ENCODE assay signal across 8 mouse cellular contexts in the genomic region with DNA sequence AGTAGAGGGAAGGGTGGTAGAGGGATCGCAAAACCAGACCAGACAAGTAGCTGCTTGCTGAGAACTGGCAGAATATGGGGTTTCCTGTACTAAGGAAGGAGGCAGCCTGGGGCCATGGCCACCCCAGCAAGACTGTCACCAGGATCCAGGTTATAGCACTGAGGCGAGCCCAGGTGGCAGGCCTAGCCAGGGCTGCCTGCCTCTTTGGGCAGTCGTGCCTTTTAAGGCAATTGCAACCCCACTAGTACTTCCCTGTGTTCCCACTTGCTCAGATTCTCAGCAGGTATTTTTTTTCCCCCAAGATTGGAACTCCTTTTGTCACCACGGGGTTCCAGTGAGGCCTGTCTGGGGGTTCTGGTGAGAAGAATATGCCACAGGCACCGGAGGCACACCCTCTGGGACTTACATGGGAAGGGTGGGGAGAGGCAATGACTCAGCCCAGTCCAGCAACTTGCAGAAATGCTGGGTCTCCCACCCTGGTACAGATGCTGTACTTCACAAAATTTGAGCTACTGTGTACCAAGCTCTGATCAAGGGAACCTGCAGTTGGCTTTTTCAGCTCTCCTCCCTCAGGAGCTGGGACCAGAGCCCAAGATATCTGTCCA. TPM values are rescaled to one million over a fixed set of nuclear protein-coding genes. Genes with fewer than 3 reads are reported as not detected.
DNase-seq lines count a peak whose midpoint lies in the region; ATAC-seq lines count a peak whose summit lies in the region.

No protein-coding gene starts in this region.

- peaks cover 3% of the 10 kb centered on the region; the same call in 1 of the 2 replicates for H3K4me1 ChIP-seq in forebrain, embryonic 11.5 days (replicated peaks; ENCODE audit: control insufficient read depth, insufficient read depth, low read length)
- peaks cover 6% of the 10 kb centered on the region for H3K4me1 ChIP-seq in forebrain, embryonic 16.5 days (replicated peaks; ENCODE audit: control insufficient read depth, insufficient read depth, low read length)
- peaks cover 26% of the 10 kb centered on the region for H3K4me1 ChIP-seq in lung, embryonic 15.5 days
- H3K4me1 ChIP-seq in limb, embryonic 12.5 days (replicated peaks) = peaks cover 28% of the 10 kb centered on the region
- H3K4me1 ChIP-seq in neural tube, embryonic 15.5 days = peaks cover 13% of the 10 kb centered on the region

- H3K27me3 ChIP-seq in forebrain, embryonic 11.5 days (ENCODE audit: control insufficient read depth, insufficient read depth, low read length) = no peaks in the 10 kb centered on the region
- H3K27me3 ChIP-seq in forebrain, embryonic 16.5 days (replicated peaks; ENCODE audit: control insufficient read depth, insufficient read depth, low read length) = no peaks in the 10 kb centered on the region
- H3K27me3 ChIP-seq in lung, embryonic 15.5 days = no peaks in the 10 kb centered on the region
- no peaks in the 10 kb centered on the region for H3K27me3 ChIP-seq in limb, embryonic 12.5 days
- H3K27me3 ChIP-seq in neural tube, embryonic 15.5 days (replicated peaks) = no peaks in the 10 kb centered on the region

- no peak overlapping the region for H3K4me3 ChIP-seq in forebrain, embryonic 11.5 days (ENCODE audit: low read depth, low read length)
- H3K4me3 ChIP-seq in forebrain, embryonic 16.5 days (replicated peaks; ENCODE audit: low read length) = no peak overlapping the region
- no peak overlapping the region for H3K4me3 ChIP-seq in lung, embryonic 15.5 days
- H3K4me3 ChIP-seq in limb, embryonic 12.5 days (replicated peaks) = no peak overlapping the region
- H3K4me3 ChIP-seq in neural tube, embryonic 15.5 days (replicated peaks) = no peak overlapping the region

- H3K4me2 ChIP-seq in forebrain, embryonic 11.5 days (ENCODE audit: low read depth, low read length, severe bottlenecking) = no peak overlapping the region
- H3K4me2 ChIP-seq in forebrain, embryonic 16.5 days (ENCODE audit: low read length) = no peak overlapping the region
- no peak overlapping the region for H3K4me2 ChIP-seq in lung, embryonic 15.5 days
- H3K4me2 ChIP-seq in limb, embryonic 12.5 days = no peak overlapping the region
- H3K4me2 ChIP-seq in neural tube, embryonic 15.5 days = no peak overlapping the region

- H3K27ac ChIP-seq in forebrain, embryonic 11.5 days (ENCODE audit: low read depth, low read length) = 0 out of 2 replicates have a peak overlapping the region, but pooled peaks have one; percentile 31
- H3K27ac ChIP-seq in forebrain, embryonic 16.5 days (ENCODE audit: low read length) = no peak overlapping the region
- peak overlapping the region; percentile 30; the same call in 1 of the 2 replicates for H3K27ac ChIP-seq in lung, embryonic 15.5 days
- H3K27ac ChIP-seq in limb, embryonic 12.5 days = peak overlapping the region; percentile 69
- 0 out of 2 replicates have a peak overlapping the region, but pooled peaks have one; percentile 29 for H3K27ac ChIP-seq in neural tube, embryonic 15.5 days (replicated peaks)

- DNase-seq in forebrain, embryonic 11.5 days (ENCODE audit: low spot score) = no peak
- DNase-seq in lung, postnatal 25 days (ENCODE audit: low spot score) = no peak
- DNase-seq in cerebellum, postnatal 10 days = no peak
- no peak for DNase-seq in frontal cortex, adult 2 months (ENCODE audit: extremely low spot score in 1 of 2, low spot score in 1 of 2)

- H3K9ac ChIP-seq in forebrain, embryonic 11.5 days (ENCODE audit: low read length) = no peak overlapping the region
- H3K9ac ChIP-seq in forebrain, embryonic 16.5 days (replicated peaks; ENCODE audit: low read depth, low read length) = no peak overlapping the region
- no peak overlapping the region for H3K9ac ChIP-seq in lung, embryonic 15.5 days
- no peak overlapping the region; the same call in 1 of the 2 replicates for H3K9ac ChIP-seq in limb, embryonic 12.5 days (replicated peaks)
- no peak overlapping the region for H3K9ac ChIP-seq in neural tube, embryonic 15.5 days (replicated peaks)

- 0 out of 2 replicates have a peak, but pooled peaks have one; percentile 16 for ATAC-seq in forebrain, embryonic 11.5 days (replicated peaks; ENCODE audit: low FRiP score)
- ATAC-seq in forebrain, embryonic 16.5 days = no peak
- ATAC-seq in lung, embryonic 15.5 days (ENCODE audit: borderline replicate concordance, extremely low read depth, low FRiP score, low TSS enrichment) = 0 out of 2 replicates have a peak, but pooled peaks have one; percentile 5
- ATAC-seq in limb, embryonic 12.5 days (ENCODE audit: insufficient number of reproducible peaks, insufficient read depth, low FRiP score, low TSS enrichment, low read depth) = no peak
- no peak for ATAC-seq in neural tube, embryonic 15.5 days (ENCODE audit: low FRiP score)

- H3K9me3 ChIP-seq in forebrain, embryonic 11.5 days (ENCODE audit: control insufficient read depth, low read length) = no peaks in the 10 kb centered on the region
- no peaks in the 10 kb centered on the region for H3K9me3 ChIP-seq in forebrain, embryonic 16.5 days (ENCODE audit: control insufficient read depth, low read length)
- H3K9me3 ChIP-seq in lung, embryonic 15.5 days = no peaks in the 10 kb centered on the region
- H3K9me3 ChIP-seq in limb, embryonic 12.5 days = no peaks in the 10 kb centered on the region
- H3K9me3 ChIP-seq in neural tube, embryonic 15.5 days (replicated peaks) = no peaks in the 10 kb centered on the region

- WGBS in forebrain, embryonic 11.5 days = 30% methylated on average over 5 of the region's 5 CpGs
- whole genome bisulfite sequencing in forebrain, embryonic 16.5 days = 32% methylated on average over 5 of the region's 5 CpGs
- 22% methylated on average over 5 of the region's 5 CpGs for WGBS in lung, embryonic 15.5 days
- whole genome bisulfite sequencing in limb, embryonic 12.5 days = 24% methylated on average over 5 of the region's 5 CpGs
- 34% methylated on average over 5 of the region's 5 CpGs for WGBS in neural tube, embryonic 15.5 days

- H3K36me3 ChIP-seq in forebrain, embryonic 11.5 days (ENCODE audit: control insufficient read depth, insufficient read depth, low read length) = peaks cover 21% of the 10 kb centered on the region
- peaks cover 25% of the 10 kb centered on the region for H3K36me3 ChIP-seq in forebrain, embryonic 16.5 days (ENCODE audit: control insufficient read depth, insufficient read depth)
- H3K36me3 ChIP-seq in lung, embryonic 15.5 days = peaks cover 44% of the 10 kb centered on the region
- H3K36me3 ChIP-seq in limb, embryonic 12.5 days = peaks cover 47% of the 10 kb centered on the region
- peaks cover 44% of the 10 kb centered on the region for H3K36me3 ChIP-seq in neural tube, embryonic 15.5 days

RNA-seq across cellular contexts. Expression of a gene that starts 15.3 kb away (rescaled TPM):
- polyA plus RNA-seq in forebrain, embryonic 11.5 days (2014; fragmentation: Nextera tagmentation; extraction: Ambion mirVana) = 11.3 and 13.6 TPM in 2 replicates
- 49.5 and 58.4 TPM in 2 replicates for polyA plus RNA-seq in forebrain, embryonic 16.5 days (2015; fragmentation: Nextera tagmentation; extraction: Ambion mirVana)
- 18.8 and 20.6 TPM in 2 replicates for polyA plus RNA-seq in lung, embryonic 15.5 days (2015; fragmentation: Nextera tagmentation; extraction: Ambion mirVana)
- polyA plus RNA-seq in limb, embryonic 12.5 days (2016; fragmentation: Nextera tagmentation; extraction: Ambion mirVana) = 3.9 and 4.1 TPM in 2 replicates
- polyA plus RNA-seq in neural tube, embryonic 15.5 days (2015; fragmentation: Nextera tagmentation; extraction: Ambion mirVana) = 59.3 and 64.6 TPM in 2 replicates
- polyA plus RNA-seq in frontal cortex, adult 2 months (2012; rRNA removed) = 288 and 302 TPM in 2 replicates

RNA-seq across cellular contexts. Expression of a gene that starts 15.8 kb away (rescaled TPM):
- 1,023 and 1,042 TPM in 2 replicates for polyA plus RNA-seq in forebrain, embryonic 11.5 days (2014; fragmentation: Nextera tagmentation; extraction: Ambion mirVana)
- 605 and 629 TPM in 2 replicates for polyA plus RNA-seq in forebrain, embryonic 16.5 days (2015; fragmentation: Nextera tagmentation; extraction: Ambion mirVana)
- polyA plus RNA-seq in lung, embryonic 15.5 days (2015; fragmentation: Nextera tagmentation; extraction: Ambion mirVana) = 1,053 and 1,095 TPM in 2 replicates
- polyA plus RNA-seq in limb, embryonic 12.5 days (2016; fragmentation: Nextera tagmentation; extraction: Ambion mirVana) = 981 and 1,001 TPM in 2 replicates
- polyA plus RNA-seq in neural tube, embryonic 15.5 days (2015; fragmentation: Nextera tagmentation; extraction: Ambion mirVana) = 526 and 732 TPM in 2 replicates
- 629 and 778 TPM in 2 replicates for polyA plus RNA-seq in frontal cortex, adult 2 months (2012; rRNA removed)

RNA-seq across cellular contexts. Expression of a gene that starts 57.1 kb away (rescaled TPM):
- polyA plus RNA-seq in forebrain, embryonic 11.5 days (2014; fragmentation: Nextera tagmentation; extraction: Ambion mirVana) = 36.7 and 40.0 TPM in 2 replicates
- 40.7 and 43.8 TPM in 2 replicates for polyA plus RNA-seq in forebrain, embryonic 16.5 days (2015; fragmentation: Nextera tagmentation; extraction: Ambion mirVana)
- 33.0 and 34.6 TPM in 2 replicates for polyA plus RNA-seq in lung, embryonic 15.5 days (2015; fragmentation: Nextera tagmentation; extraction: Ambion mirVana)
- 49.2 and 49.3 TPM in 2 replicates for polyA plus RNA-seq in limb, embryonic 12.5 days (2016; fragmentation: Nextera tagmentation; extraction: Ambion mirVana)
- polyA plus RNA-seq in neural tube, embryonic 15.5 days (2015; fragmentation: Nextera tagmentation; extraction: Ambion mirVana) = 35.9 and 37.4 TPM in 2 replicates
- 37.9 and 41.4 TPM in 2 replicates for polyA plus RNA-seq in frontal cortex, adult 2 months (2012; rRNA removed)

Comparison
In these comparisons a context has a peak if more than half of its experiments do, and no peak if none do; other contexts are left out.
1. ATAC-seq: peak in forebrain, embryonic 11.5 days (single experiment) and lung, embryonic 15.5 days (single experiment); none in forebrain, embryonic 16.5 days (single experiment), limb, embryonic 12.5 days (single experiment) and neural tube, embryonic 15.5 days (single experiment).